20 mouse cellular contexts compared by ENCODE assay signal in the genomic region with DNA sequence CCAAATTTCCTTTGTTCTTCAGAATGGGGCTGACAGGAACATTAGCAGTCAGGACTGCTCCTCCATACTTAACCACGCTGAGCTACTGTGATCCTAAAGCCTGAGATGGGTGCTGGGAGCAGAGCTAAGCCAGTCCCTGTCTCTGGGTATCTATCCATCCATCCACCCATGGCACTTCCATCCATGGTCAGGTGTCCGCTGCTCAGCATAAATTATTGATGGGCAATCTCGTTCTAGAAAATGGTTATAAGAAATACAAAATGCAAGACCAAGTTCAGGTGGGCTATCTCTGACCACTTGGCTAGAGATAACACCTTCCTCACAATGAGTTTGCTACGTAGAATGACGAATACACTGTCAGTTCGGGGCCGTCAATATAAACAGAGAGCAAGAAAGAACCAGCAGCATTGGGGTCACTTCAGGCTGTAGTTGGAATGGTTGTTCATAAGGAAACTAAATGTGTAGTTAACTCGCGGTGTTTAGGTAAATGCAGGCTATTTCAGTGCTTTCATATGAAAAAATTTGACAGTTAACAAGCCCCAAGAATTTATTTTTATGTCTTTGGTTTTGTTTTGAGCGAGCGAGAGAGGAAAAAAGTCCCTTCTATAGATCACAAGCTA.
DNase-seq lines count a peak whose midpoint lies in the region; ATAC-seq lines count a peak whose summit lies in the region.
"Had no signal": no experiment of that assay in that cellular context is flagged by ENCODE, and none has a peak within 500 bp of the region (broad histone marks: within the 10 kb centered on the region; RNA-seq: fewer than 3 reads in every experiment).

No protein-coding gene starts in this region.

- no peak overlapping the region for H3K27ac ChIP-seq in heart, embryonic 10.5 days
- no peak overlapping the region for H3K27ac ChIP-seq in heart, embryonic 12.5 days (ENCODE audit: poor library complexity, severe bottlenecking)
- peak overlapping the region; percentile 94 for H3K27ac ChIP-seq in midbrain, embryonic 12.5 days (replicated peaks)
- H3K27ac ChIP-seq in midbrain, embryonic 14.5 days (replicated peaks; ENCODE audit: low read depth, low read length) = no peak overlapping the region
- 0 out of 2 replicates have a peak overlapping the region, but pooled peaks have one; percentile 88 for H3K27ac ChIP-seq in forebrain, embryonic 13.5 days
- H3K27ac ChIP-seq in hindbrain, embryonic 13.5 days = peak overlapping the region; percentile 83; the same call in 1 of the 2 replicates
- H3K27ac ChIP-seq: heart, adult 2 months; heart, embryonic 15.5 days; stomach, postnatal 0 days had no signal

- DNase-seq in heart, embryonic 10.5 days (ENCODE audit: low spot score) = peak; percentile 59
- no peak for DNase-seq in midbrain, embryonic 14.5 days
- DNase-seq: cerebellum, adult 11 months; cerebellum, adult 9-11 months; gastrocnemius, postnatal 14 days; heart, adult 2 months; heart, postnatal 36 days; kidney, adult 8-10 months; kidney, postnatal 10 days; lung, postnatal 4 days; right cerebral cortex, postnatal 14 days had no signal

- ATAC-seq in heart, embryonic 12.5 days (ENCODE audit: insufficient number of reproducible peaks, low FRiP score) = no peak
- no peak for ATAC-seq in midbrain, embryonic 12.5 days (ENCODE audit: low FRiP score, low read depth)
- ATAC-seq in midbrain, embryonic 14.5 days (ENCODE audit: low FRiP score, low TSS enrichment) = no peak
- no peak for ATAC-seq in forebrain, embryonic 13.5 days
- ATAC-seq in hindbrain, embryonic 13.5 days (ENCODE audit: low FRiP score) = no peak
- ATAC-seq in megakaryocyte progenitor cell, adult 5-6 weeks (replicated peaks; ENCODE audit: poor library complexity) = no peak
- ATAC-seq: inflammation-experienced regulatory T-cells, adult 6 months had no signal

- 80% methylated on average over 11 of the region's 11 CpGs for WGBS in heart, embryonic 10.5 days
- WGBS in heart, embryonic 12.5 days = 80% methylated on average over 11 of the region's 11 CpGs
- 92% methylated on average over 11 of the region's 11 CpGs for WGBS in midbrain, embryonic 12.5 days
- WGBS in midbrain, embryonic 14.5 days = 90% methylated on average over 11 of the region's 11 CpGs
- 90% methylated on average over 11 of the region's 11 CpGs for WGBS in forebrain, embryonic 13.5 days
- 86% methylated on average over 11 of the region's 11 CpGs for WGBS in hindbrain, embryonic 13.5 days

- no peaks in the 10 kb centered on the region for H3K9me3 ChIP-seq in heart, embryonic 10.5 days
- H3K9me3 ChIP-seq in heart, embryonic 12.5 days (replicated peaks) = no peaks in the 10 kb centered on the region
- no peaks in the 10 kb centered on the region for H3K9me3 ChIP-seq in midbrain, embryonic 12.5 days
- H3K9me3 ChIP-seq in midbrain, embryonic 14.5 days (ENCODE audit: control insufficient read depth, low read length) = no peaks in the 10 kb centered on the region
- no peaks in the 10 kb centered on the region for H3K9me3 ChIP-seq in forebrain, embryonic 13.5 days (replicated peaks)
- no peaks in the 10 kb centered on the region for H3K9me3 ChIP-seq in hindbrain, embryonic 13.5 days
- H3K9me3 ChIP-seq: embryonic facial prominence, embryonic 10.5 days; heart, embryonic 15.5 days had no signal

- no peaks in the 10 kb centered on the region for H3K27me3 ChIP-seq in heart, embryonic 10.5 days (ENCODE audit: insufficient read depth, poor library complexity, severe bottlenecking)
- H3K27me3 ChIP-seq in heart, embryonic 12.5 days (replicated peaks) = no peaks in the 10 kb centered on the region
- no peaks in the 10 kb centered on the region for H3K27me3 ChIP-seq in midbrain, embryonic 12.5 days
- no peaks in the 10 kb centered on the region for H3K27me3 ChIP-seq in midbrain, embryonic 14.5 days (ENCODE audit: control insufficient read depth, insufficient read depth, low read length)
- no peaks in the 10 kb centered on the region for H3K27me3 ChIP-seq in forebrain, embryonic 13.5 days
- no peaks in the 10 kb centered on the region for H3K27me3 ChIP-seq in hindbrain, embryonic 13.5 days
- H3K27me3 ChIP-seq: heart, embryonic 15.5 days had no signal

- no peaks in the 10 kb centered on the region for H3K36me3 ChIP-seq in heart, embryonic 10.5 days
- no peaks in the 10 kb centered on the region for H3K36me3 ChIP-seq in heart, embryonic 12.5 days
- no peaks in the 10 kb centered on the region for H3K36me3 ChIP-seq in midbrain, embryonic 12.5 days
- H3K36me3 ChIP-seq in midbrain, embryonic 14.5 days (ENCODE audit: control insufficient read depth, insufficient read depth, low read length) = no peaks in the 10 kb centered on the region
- H3K36me3 ChIP-seq in forebrain, embryonic 13.5 days (ENCODE audit: poor library complexity, severe bottlenecking) = no peaks in the 10 kb centered on the region
- no peaks in the 10 kb centered on the region for H3K36me3 ChIP-seq in hindbrain, embryonic 13.5 days
- H3K36me3 ChIP-seq: embryonic facial prominence, embryonic 10.5 days; heart, embryonic 15.5 days had no signal

- H3K4me2 ChIP-seq in heart, embryonic 12.5 days = no peak overlapping the region
- no peak overlapping the region for H3K4me2 ChIP-seq in midbrain, embryonic 12.5 days (replicated peaks)
- no peak overlapping the region for H3K4me2 ChIP-seq in midbrain, embryonic 14.5 days (ENCODE audit: low read length)
- no peak overlapping the region for H3K4me2 ChIP-seq in forebrain, embryonic 13.5 days
- no peak overlapping the region for H3K4me2 ChIP-seq in hindbrain, embryonic 13.5 days
- H3K4me2 ChIP-seq: heart, embryonic 15.5 days had no signal

- peaks cover 8% of the 10 kb centered on the region; the same call in 1 of the 2 replicates for H3K4me1 ChIP-seq in heart, embryonic 10.5 days
- peaks cover 15% of the 10 kb centered on the region for H3K4me1 ChIP-seq in heart, embryonic 12.5 days (replicated peaks)
- peaks cover 32% of the 10 kb centered on the region for H3K4me1 ChIP-seq in midbrain, embryonic 12.5 days
- H3K4me1 ChIP-seq in midbrain, embryonic 14.5 days (ENCODE audit: control insufficient read depth, insufficient read depth, low read length) = peaks cover 14% of the 10 kb centered on the region
- H3K4me1 ChIP-seq in forebrain, embryonic 13.5 days = peaks cover 35% of the 10 kb centered on the region
- peaks cover 27% of the 10 kb centered on the region for H3K4me1 ChIP-seq in hindbrain, embryonic 13.5 days (replicated peaks)
- H3K4me1 ChIP-seq: heart, embryonic 15.5 days had no signal

- no peak overlapping the region for H3K9ac ChIP-seq in heart, embryonic 12.5 days
- no peak overlapping the region for H3K9ac ChIP-seq in midbrain, embryonic 12.5 days (replicated peaks)
- H3K9ac ChIP-seq in midbrain, embryonic 14.5 days (replicated peaks; ENCODE audit: low read length) = no peak overlapping the region
- H3K9ac ChIP-seq in forebrain, embryonic 13.5 days = no peak overlapping the region
- H3K9ac ChIP-seq in hindbrain, embryonic 13.5 days = no peak overlapping the region
- H3K9ac ChIP-seq: heart, embryonic 15.5 days had no signal

- no peak overlapping the region for H3K4me3 ChIP-seq in heart, embryonic 10.5 days
- no peak overlapping the region for H3K4me3 ChIP-seq in heart, embryonic 12.5 days
- H3K4me3 ChIP-seq in midbrain, embryonic 12.5 days = no peak overlapping the region
- no peak overlapping the region for H3K4me3 ChIP-seq in midbrain, embryonic 14.5 days (replicated peaks; ENCODE audit: low read depth, low read length)
- no peak overlapping the region for H3K4me3 ChIP-seq in forebrain, embryonic 13.5 days
- H3K4me3 ChIP-seq in hindbrain, embryonic 13.5 days = no peak overlapping the region
- H3K4me3 ChIP-seq: embryonic facial prominence, embryonic 10.5 days; heart, adult 2 months; heart, embryonic 15.5 days had no signal

Comparison
In these comparisons a context has a peak if more than half of its experiments do, and no peak if none do; other contexts are left out.
1. H3K27ac ChIP-seq: peak in midbrain, embryonic 12.5 days (single experiment), forebrain, embryonic 13.5 days (single experiment) and hindbrain, embryonic 13.5 days (single experiment); none in heart, embryonic 10.5 days (single experiment), heart, embryonic 12.5 days (single experiment) and midbrain, embryonic 14.5 days (single experiment).